Mouse (Mus musculus): Measurements from ENCODE around the gene Arfgef2.

Arfgef2 gene

DNA sequence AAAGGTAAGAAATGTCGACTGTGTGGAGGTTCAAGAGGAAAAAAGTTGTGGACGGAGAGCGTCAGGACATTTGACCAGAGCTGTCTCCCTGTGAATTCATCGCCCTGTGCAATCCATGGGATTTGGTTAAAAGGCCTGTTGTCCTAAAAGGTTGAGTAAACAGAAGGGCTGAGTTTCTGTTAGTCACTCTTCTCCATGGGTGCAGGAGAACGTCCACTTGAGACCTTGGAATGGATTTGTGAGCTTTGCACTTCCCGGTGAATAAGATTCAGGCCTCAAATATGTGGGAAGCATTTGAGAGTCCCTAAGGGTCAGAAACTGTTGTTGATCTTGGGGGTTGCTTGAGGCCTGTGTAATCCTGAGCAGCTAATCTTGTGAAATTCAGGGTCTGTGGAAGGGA, 1.4 kb downstream of the Arfgef2 start:
- no peak for DNase-seq

DNA sequence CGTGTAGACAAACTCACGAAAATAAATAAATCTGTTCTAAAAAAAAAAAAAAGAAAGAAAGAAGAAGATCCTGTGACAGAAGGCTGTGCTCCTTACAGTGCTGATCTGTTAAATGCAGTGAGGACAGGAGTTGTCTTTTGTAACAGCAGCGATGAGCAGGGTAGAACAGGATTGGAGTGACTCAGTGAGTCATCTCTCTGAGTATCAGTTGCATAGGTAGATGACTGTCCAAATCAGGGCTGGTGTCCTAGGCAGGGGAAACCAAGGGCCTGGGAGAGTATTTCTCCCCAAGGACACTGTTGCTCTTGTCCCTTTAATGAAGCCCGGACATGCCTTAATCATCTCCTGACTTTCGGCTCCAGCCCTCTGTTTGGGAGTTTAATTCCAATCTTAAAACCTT, 4.1 kb downstream of the Arfgef2 start:
- DNase-seq, result no peak

- no peak for DNase-seq
Observed at GRCm38 (mm10) chr2:166810821-166811220, 5.4 kb downstream of the Arfgef2 start.

- no peak for DNase-seq
Observed at GRCm38 (mm10) chr2:166818463-166819143, 13.2 kb downstream of the Arfgef2 start.

DNA sequence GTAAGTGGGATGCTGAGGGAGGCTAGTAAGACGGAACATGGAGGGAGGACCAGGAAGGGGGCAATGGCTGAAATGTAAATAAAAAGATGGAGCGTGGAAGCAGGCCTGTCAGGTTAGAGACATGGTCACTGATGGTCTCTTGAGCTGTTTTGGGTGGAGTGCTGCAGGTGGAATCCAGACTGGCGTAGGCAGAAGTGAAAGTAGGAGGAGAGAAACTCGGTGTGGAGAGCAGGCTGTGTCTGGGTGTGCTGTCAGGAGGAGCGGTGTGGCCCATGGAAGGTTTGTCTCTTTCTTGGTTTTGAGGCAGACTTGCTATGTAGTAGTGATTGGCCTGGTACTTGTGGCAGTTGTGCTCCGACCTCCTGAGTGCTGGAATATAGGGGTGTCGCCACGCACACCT, 14.5 kb downstream of the Arfgef2 start:
- DNase-seq, result no peak

- DNase-seq, result no peak
Observed at GRCm38 (mm10) chr2:166820844-166821243, 15.5 kb downstream of the Arfgef2 start.

- DNase-seq, result no peak
Observed at GRCm38 (mm10) chr2:166821406-166821805, 16.0 kb downstream of the Arfgef2 start.

DNA sequence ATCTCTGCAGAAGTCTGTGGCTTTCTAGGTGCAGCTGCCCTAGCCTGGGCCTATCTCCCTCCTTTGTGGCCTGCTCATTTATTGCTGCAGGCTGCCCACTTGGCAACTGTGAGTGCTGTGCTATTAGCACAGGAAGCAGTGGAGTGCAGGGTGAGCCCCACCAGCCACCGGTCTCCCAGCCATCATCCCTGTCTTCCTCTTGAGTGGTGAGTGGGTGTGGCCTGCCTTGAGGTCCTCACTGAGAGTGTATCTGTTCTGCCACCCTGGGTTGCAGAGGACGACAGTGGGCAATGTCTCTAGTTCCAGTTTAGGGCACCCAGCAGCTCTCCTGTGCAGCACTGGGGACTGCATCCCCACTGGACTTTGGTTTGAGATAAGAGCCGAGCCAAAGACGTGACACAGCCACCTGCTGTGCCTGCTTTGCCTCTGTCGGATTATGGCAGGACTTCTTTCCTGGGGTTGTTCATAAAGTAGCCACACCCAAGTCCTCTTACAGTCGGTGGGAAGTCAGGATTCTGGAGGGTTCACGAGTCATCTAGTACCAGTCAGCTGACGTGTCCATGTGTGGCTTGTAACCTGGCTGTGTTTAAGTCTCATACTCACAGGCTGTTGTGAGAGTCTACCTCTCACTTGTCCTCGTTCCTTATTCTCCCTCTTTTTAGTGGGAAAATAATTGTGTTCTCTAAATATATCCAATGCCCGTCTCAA, 16.9 kb downstream of the Arfgef2 start:
- no peak for DNase-seq

DNA sequence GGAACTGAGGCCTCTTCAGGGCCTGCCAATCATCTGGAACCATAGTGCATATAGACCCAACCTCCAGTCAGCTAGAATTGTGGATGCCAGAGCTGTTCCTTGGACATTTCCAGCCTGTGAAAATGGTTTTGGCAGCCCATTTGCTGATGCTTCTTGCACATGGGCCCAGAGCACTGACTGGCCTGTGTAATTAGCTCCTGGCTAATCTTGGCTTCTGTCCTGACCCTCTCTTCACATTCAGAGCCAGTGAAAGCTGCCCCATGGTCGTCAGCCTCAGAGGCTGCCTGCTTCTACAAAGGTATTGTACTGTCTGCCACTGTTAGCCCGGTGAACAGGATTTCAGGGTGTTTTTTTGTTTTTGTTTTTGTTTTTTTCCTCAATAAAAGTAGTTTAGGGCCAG, 17.5 kb downstream of the Arfgef2 start:
- DNase-seq, result no peak

DNA sequence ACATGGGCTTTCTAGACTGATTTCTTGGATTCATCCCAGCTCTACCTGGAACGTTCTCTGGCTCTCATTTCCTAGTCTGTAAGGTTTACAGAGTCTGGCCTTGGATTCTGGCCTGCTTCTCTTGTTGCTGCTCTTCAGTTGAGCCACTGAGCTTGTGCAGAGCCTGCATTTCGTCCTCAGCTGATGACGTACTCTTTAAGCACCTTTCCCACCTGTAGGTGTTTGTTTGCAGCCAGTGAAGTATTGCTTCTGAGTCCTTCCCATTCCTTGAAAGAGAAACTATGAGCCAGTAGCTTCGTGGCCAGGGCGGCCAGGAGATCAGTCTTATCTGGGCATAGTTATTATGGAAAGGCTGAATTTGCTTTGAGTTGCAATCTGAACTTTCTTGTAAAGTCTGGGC, 19.0 kb downstream of the Arfgef2 start:
- DNase-seq, result no peak

DNA sequence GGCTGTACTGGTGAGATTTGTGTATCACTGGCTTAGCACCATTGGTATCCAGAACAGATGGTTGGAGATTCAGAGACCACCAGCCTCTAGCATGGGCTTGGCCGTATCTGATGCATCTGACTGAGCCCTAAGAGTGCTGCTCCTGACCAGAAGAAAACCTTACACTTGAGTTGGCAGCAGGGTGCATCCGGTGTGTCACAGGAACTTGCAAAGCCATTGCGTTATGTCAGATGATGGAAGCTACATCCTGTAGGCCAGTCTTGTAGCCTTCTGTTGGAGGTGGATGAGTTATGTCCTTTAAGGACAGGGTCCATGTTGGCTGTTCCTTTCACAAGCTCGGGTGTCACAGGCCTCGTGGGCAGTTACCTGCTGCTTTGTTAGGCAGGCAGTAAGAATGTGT, 19.6 kb downstream of the Arfgef2 start:
- DNase-seq, result no peak

DNA sequence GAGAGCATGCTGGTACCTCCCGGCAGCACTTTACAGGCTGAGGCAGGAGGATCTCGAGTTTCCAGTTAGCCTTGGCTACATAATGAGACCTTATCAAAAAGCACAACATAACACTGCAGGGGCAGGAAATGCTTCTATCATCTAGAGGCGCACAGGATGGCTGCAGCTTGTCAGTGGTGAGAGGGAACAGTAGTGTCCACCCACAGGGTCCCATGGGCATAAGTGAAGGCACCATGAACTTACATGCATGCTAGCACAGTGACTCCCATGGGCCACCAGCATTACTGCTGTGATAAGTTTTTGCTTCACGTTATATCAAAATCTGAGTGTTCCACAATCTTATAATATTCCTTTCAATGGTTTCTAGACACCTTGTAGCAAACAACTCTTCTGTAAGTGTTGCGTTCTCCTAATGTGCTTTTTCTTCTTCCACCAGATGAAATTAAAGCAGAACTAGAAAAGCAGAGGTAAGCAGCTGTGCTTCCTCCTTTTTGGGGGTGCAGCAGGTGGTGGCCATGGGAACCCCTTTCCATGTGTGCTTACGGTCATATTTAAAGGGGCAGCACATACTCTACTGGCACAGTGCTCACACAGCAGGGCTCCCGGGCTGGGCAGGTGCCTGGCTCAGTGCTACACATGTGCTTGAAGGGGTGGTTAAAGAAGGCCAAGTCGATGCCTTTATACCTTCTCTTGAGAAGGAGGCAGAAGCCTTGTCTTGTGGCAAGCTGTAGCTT, 21.3 kb downstream of the Arfgef2 start:
- no peak for DNase-seq

- DNase-seq, result no peak
Observed at GRCm38 (mm10) chr2:166828306-166828705, 22.9 kb downstream of the Arfgef2 start.

- DNase-seq, result no peak
Observed at GRCm38 (mm10) chr2:166830350-166830749, 25.0 kb downstream of the Arfgef2 start.

GRCm38 (mm10) chr2:166834091-166834490, 28.7 kb downstream of the Arfgef2 start:
- DNase-seq, result no peak

DNA sequence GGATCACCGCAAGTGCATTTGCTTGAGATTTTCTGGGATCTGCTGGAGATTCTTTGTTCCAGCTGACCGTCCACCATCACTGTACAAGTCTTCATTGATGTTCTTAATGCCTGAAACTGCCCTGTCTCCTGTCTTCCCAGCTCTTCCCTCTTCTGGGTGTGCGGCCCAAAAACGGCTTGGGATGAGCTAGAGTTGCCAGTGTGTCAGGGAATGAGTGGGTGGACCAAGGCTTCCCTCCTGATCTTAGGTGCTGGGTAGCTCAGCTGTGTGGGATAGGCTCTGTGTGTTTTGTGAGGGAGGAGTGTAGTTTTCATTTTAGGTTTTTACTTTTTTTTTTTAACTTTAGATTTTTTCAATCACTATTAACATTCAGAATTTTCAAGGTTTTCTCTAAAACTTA, 29.4 kb downstream of the Arfgef2 start:
- DNase-seq, result no peak

DNA sequence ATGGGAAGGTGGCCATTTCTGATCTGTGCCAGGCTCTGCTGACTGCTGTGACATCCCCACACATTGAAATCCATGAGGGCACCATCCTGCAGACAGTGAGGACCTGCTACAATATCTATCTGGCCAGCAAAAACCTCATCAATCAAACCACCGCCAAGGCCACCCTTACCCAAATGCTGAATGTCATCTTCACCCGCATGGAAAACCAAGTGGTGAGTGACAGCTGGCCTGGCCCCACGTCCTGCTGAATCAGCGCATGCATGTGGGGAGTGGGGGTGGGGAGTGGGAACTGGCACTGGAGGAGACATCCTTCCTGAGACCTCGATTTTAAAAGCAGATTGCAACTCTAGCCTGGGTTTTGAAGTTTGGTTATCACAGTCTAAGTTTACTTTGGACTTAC, 30.2 kb downstream of the Arfgef2 start:
- no peak for DNase-seq

- DNase-seq, result no peak
Observed at GRCm38 (mm10) chr2:166841813-166842212, 36.4 kb downstream of the Arfgef2 start.

GRCm38 (mm10) chr2:166850691-166851090, 45.3 kb downstream of the Arfgef2 start:
- DNase-seq, result no peak

DNA sequence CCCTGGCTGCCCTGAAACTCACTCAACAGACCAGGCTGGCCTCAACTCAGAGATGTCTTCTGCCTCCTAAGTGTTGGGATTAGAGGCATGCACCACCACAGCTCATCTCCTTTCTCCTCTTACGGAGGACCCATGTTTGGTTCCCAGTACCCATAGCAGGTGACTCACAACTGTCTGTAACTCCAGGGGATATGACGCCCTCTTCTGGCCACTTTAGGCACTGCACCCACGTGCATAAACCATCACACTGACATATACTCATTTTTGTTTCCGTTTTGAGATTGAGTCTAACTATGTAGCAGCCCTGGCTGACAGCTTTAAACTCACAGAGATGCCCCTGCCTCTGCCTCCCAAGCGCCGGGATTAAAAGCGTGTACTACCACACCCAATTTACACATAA, 46.9 kb downstream of the Arfgef2 start:
- no peak for DNase-seq

DNA sequence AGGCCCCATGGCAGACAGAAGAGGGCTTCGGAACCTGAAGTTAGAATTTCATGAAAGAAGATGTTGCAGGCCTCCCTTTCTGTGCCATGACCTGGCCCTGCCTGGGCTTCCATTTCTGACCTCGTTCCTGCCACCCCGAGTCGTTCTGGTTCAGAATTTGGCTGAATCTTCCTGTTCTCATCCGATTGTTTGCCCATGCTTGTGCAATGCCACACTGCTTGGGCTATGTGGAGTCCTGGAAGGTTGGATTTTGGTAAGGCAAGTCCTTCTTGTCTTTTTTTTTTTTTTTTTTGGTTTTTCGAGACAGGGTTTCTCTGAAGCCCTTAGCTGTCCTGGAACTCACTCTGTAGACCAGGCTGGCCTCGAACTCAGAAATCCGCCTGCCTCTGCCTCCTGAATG, 50.4 kb downstream of the Arfgef2 start:
- no peak for DNase-seq

- no peak for DNase-seq
Observed at GRCm38 (mm10) chr2:166856366-166856765, 51.0 kb downstream of the Arfgef2 start.

DNA sequence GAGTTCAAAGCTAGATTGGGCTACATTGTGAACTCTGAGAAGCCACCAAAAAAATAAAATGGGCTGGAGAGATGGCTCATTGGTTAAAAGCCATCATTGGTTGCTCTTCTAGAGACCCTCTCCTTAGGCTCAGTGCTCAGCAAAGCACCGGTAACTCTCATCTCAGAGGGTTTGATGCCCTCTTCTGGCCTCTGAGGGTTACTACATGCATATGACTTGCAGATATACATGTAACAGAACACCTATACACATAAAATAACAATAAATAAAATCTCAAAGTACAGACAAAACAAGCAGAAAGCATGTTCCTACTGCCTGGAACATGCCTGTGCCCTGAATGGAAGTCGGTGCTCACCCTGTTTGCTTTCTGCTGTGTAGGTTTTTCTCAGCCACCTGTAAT, 51.7 kb downstream of the Arfgef2 start:
- DNase-seq, result no peak

- no peak for DNase-seq
Observed at GRCm38 (mm10) chr2:166859214-166859613, 53.8 kb downstream of the Arfgef2 start.
